In the genomic region with DNA sequence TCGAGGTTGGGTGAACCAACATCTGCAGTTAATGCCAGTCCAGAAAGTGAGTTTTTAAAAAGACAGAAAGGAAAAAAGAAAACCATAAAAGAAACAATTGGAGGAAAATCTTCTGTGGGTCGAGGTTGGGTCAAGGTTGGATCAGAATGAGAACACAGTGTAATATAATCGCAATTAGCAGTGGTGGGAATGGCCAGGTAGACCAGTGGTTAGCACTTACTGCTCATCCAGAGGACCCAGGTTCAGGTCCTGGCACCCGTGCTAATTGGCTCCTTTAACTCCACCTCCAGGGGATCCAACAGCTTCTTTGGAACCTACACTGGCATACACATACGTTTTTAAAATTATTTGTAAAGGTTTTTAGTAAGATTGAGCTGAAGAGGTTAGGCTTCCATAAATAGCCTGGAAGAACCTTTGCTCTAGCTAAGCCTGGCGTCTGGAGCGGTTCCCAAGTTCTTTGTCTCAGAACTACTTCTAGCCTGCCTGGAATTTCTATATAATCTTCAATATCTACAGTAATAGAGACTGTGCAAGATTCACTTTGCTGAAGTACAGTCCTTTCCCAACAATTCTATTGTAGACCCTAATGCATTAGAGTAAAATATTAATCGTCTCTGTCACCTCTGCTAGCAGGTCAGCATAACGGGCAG, we compare ENCODE assay signal across 9 mouse cellular contexts. TPM values are rescaled to one million over a fixed set of nuclear protein-coding genes. Genes with fewer than 3 reads are reported as not detected.
DNase-seq lines count a peak whose midpoint lies in the region; ATAC-seq lines count a peak whose summit lies in the region.
"Had no signal": no experiment of that assay in that cellular context is flagged by ENCODE, and none has a peak within 500 bp of the region (broad histone marks: within the 10 kb centered on the region; RNA-seq: fewer than 3 reads in every experiment).

No protein-coding gene starts in this region.

- H3K4me3 ChIP-seq in heart, embryonic 10.5 days: peak overlapping the region; percentile 77; the same call in 1 of the 2 replicates
- H3K4me3 ChIP-seq in liver, embryonic 13.5 days (replicated peaks): no peak overlapping the region

- peaks cover 3% of the 10 kb centered on the region; the same call in 1 of the 2 replicates for H3K36me3 ChIP-seq in heart, embryonic 10.5 days
- no peaks in the 10 kb centered on the region for H3K36me3 ChIP-seq in liver, embryonic 13.5 days

- no peak overlapping the region for H3K9ac ChIP-seq in liver, embryonic 13.5 days

- 61% methylated on average over 9 of the region's 9 CpGs for WGBS in heart, embryonic 10.5 days
- WGBS in liver, embryonic 13.5 days (ENCODE audit: insufficient replicate concordance): 59% methylated on average over 9 of the region's 9 CpGs

- peak overlapping the region; percentile 80; the same call in 1 of the 2 replicates for H3K4me2 ChIP-seq in liver, embryonic 13.5 days

- ATAC-seq in liver, embryonic 13.5 days (ENCODE audit: low read depth): no peak

- no peaks in the 10 kb centered on the region for H3K4me1 ChIP-seq in heart, embryonic 10.5 days
- H3K4me1 ChIP-seq in liver, embryonic 13.5 days (replicated peaks): peaks cover 18% of the 10 kb centered on the region

- no peaks in the 10 kb centered on the region for H3K9me3 ChIP-seq in heart, embryonic 10.5 days
- no peaks in the 10 kb centered on the region for H3K9me3 ChIP-seq in liver, embryonic 13.5 days (replicated peaks)

- no peaks in the 10 kb centered on the region for H3K27me3 ChIP-seq in heart, embryonic 10.5 days (ENCODE audit: insufficient read depth, poor library complexity, severe bottlenecking)
- H3K27me3 ChIP-seq in liver, embryonic 13.5 days: no peaks in the 10 kb centered on the region

- DNase-seq in heart, embryonic 10.5 days (ENCODE audit: low spot score): no peak
- no peak for DNase-seq in heart, postnatal 4 days
- peak; percentile 60 for DNase-seq in testis, postnatal 10 days (ENCODE audit: low spot score)
- no peak for DNase-seq in testis, postnatal 14 days (ENCODE audit: low spot score)
- no peak for DNase-seq in liver, embryonic 13.5 days
- no peak for DNase-seq in ovary, postnatal 14 days (ENCODE audit: low spot score)
- no peak for DNase-seq in thymus, postnatal 0 days (ENCODE audit: low spot score)
- DNase-seq in B cell, adult 2 months: no peak
- DNase-seq: retina, postnatal 1 day had no signal

- H3K27ac ChIP-seq in heart, embryonic 10.5 days: peak overlapping the region; percentile 90; the same call in 1 of the 2 replicates
- no peak overlapping the region for H3K27ac ChIP-seq in liver, embryonic 13.5 days

RNA-seq across cellular contexts. Expression of a gene that starts 0.8 kb away (rescaled TPM):
- polyA plus RNA-seq in heart, embryonic 10.5 days (2016; fragmentation: Nextera tagmentation; extraction: Ambion mirVana): 5.6 and 7.1 TPM in 2 replicates
- 10 to 100 TPM; 12.0 to 16.7 TPM for total RNA-seq in heart, postnatal 4 days (2021)
- polyA plus RNA-seq in liver, embryonic 13.5 days (2015; fragmentation: Nextera tagmentation; extraction: Ambion mirVana): 2.1 and 2.9 TPM in 2 replicates
- 0.42 and 0.63 TPM in 2 replicates for polyA plus RNA-seq in thymus, postnatal 0 days (2015; fragmentation: Nextera tagmentation; extraction: Ambion mirVana)

RNA-seq across cellular contexts. Expression of a gene that starts 8.9 kb away (rescaled TPM):
- 94.5 and 118 TPM in 2 replicates for polyA plus RNA-seq in heart, embryonic 10.5 days (2016; fragmentation: Nextera tagmentation; extraction: Ambion mirVana)
- 100 to 1,000 TPM; 357 to 393 TPM for total RNA-seq in heart, postnatal 4 days (2021)
- 206 and 209 TPM in 2 replicates for polyA plus RNA-seq in liver, embryonic 13.5 days (2015; fragmentation: Nextera tagmentation; extraction: Ambion mirVana)
- polyA plus RNA-seq in thymus, postnatal 0 days (2015; fragmentation: Nextera tagmentation; extraction: Ambion mirVana): 326 and 332 TPM in 2 replicates

RNA-seq across cellular contexts. Expression of a gene that starts 55.3 kb away (rescaled TPM):
- not detected in 2 replicates for polyA plus RNA-seq in heart, embryonic 10.5 days (2016; fragmentation: Nextera tagmentation; extraction: Ambion mirVana)
- under 1 TPM in 1 of 2 experiments, not detected in 1; 0.19 TPM for total RNA-seq in heart, postnatal 4 days (2021)
- 0.28 and 0.42 TPM in 2 replicates for polyA plus RNA-seq in liver, embryonic 13.5 days (2015; fragmentation: Nextera tagmentation; extraction: Ambion mirVana)
- polyA plus RNA-seq in thymus, postnatal 0 days (2015; fragmentation: Nextera tagmentation; extraction: Ambion mirVana): 0.53 and 0.88 TPM in 2 replicates
